Mouse (Mus musculus) MEL (cell line): Measurements from ENCODE around the gene Nop14. TPM values are rescaled to one million over a fixed set of nuclear protein-coding genes. Genes with fewer than 3 reads are reported as not detected.

Source experiments
- DNase-seq: peaks from one replicate; pipeline ENCODE4 v3.0.0; 2011; ENCODE audit warnings: low read depth, low spot score
- H3K27ac ChIP-seq: 2 replicates; pipeline ENCODE4 v1.5.1; 2012; ENCODE audit warnings: low read depth, mild to moderate bottlenecking, control low read depth, low read length, moderate library complexity; ENCODE audit not compliant: control insufficient read depth
- H3K27me3 ChIP-seq, 2 experiments: fragments of 150-350 bp in 1 of 2; sonication (generic) in 1 of 2; 2 replicates each; pipeline ENCODE4 v1.6.1; 2012; ENCODE audit warnings: low read length in 2 of 2, mild to moderate bottlenecking in 2 of 2, improper control_type of control experiment in 1 of 2, moderate library complexity in 1 of 2; ENCODE audit not compliant: insufficient read depth in 2 of 2, control insufficient read depth in 1 of 2
- H3K36me3 ChIP-seq, 2 experiments: 2 replicates each; pipeline ENCODE4 v1.6.1; 2012 to 2014; ENCODE audit warnings: low read length in 2 of 2, improper control_type of control experiment in 1 of 2, inconsistent platforms in 1 of 2, mild to moderate bottlenecking in 1 of 2; ENCODE audit not compliant: insufficient read depth in 2 of 2, control insufficient read depth in 1 of 2
- H3K4me1 ChIP-seq, 2 experiments: fragments of 150-350 bp in 1 of 2; sonication (generic) in 1 of 2; 2 replicates each; pipeline ENCODE4 v1.6.1; 2012; ENCODE audit warnings: low read length in 2 of 2, improper control_type of control experiment in 1 of 2, mild to moderate bottlenecking in 1 of 2; ENCODE audit not compliant: insufficient read depth in 2 of 2, control insufficient read depth in 1 of 2
- H3K4me3 ChIP-seq, 2 experiments: fragments of 150-350 bp in 1 of 2; sonication (generic) in 1 of 2; 2 replicates each; pipeline ENCODE4 v1.5.1; 2012; ENCODE audit warnings: low read depth in 2 of 2, low read length in 2 of 2, mild to moderate bottlenecking in 2 of 2, moderate library complexity in 2 of 2, control low read depth in 1 of 2, improper control_type of control experiment in 1 of 2; ENCODE audit not compliant: control insufficient read depth in 1 of 2, insufficient read depth in 1 of 2
- H3K79me2 ChIP-seq: 2 replicates; pipeline ENCODE4 v1.6.1; 2012; ENCODE audit warnings: mild to moderate bottlenecking, low read length, moderate library complexity; ENCODE audit not compliant: control insufficient read depth, poor library complexity, insufficient read depth
- H3K9ac ChIP-seq: 2 replicates; pipeline ENCODE4 v1.6.1; 2012; ENCODE audit warnings: low read depth, mild to moderate bottlenecking, control low read depth, low read length, moderate library complexity; ENCODE audit not compliant: control insufficient read depth, poor library complexity, severe bottlenecking
- H3K9me3 ChIP-seq: fragments of 150-350 bp; sonication (generic); replicated peaks from 2 replicates; pipeline ENCODE4 v1.6.1; 2012; ENCODE audit warnings: mild to moderate bottlenecking, low read length, improper control_type of control experiment, moderate library complexity; ENCODE audit not compliant: insufficient read depth
- CTCF ChIP-seq, 3 experiments: IDR thresholded peaks in 2 of 3; conservative IDR thresholded peaks in 1 of 3; 2 replicates each; pipeline ENCODE4 v1.5.1; 2011 to 2012; ENCODE audit warnings: low read length in 3 of 3, low read depth in 2 of 3, mild to moderate bottlenecking in 2 of 3, improper control_type of control experiment in 1 of 3, inconsistent platforms in 1 of 3, mixed read lengths in 1 of 3, moderate library complexity in 1 of 3; ENCODE audit not compliant: control insufficient read depth in 1 of 3, insufficient read depth in 1 of 3, poor library complexity in 1 of 3, severe bottlenecking in 1 of 3
- E2F4 ChIP-seq: IDR thresholded peaks from 2 replicates; pipeline ENCODE4 v1.6.1; 2011; ENCODE audit warnings: low read depth, low read length, improper control_type of control experiment, borderline replicate concordance
- EP300 ChIP-seq, 2 experiments: IDR thresholded peaks; 2 replicates each; pipeline ENCODE4 v1.6.1; 2011; ENCODE audit warnings: improper control_type of control experiment in 2 of 2, low read length in 2 of 2, low read depth in 1 of 2, mild to moderate bottlenecking in 1 of 2
- ETS1 ChIP-seq: IDR thresholded peaks from 2 replicates; pipeline ENCODE4 v1.6.1; 2012; ENCODE audit warnings: low read depth, mild to moderate bottlenecking, inconsistent platforms, low read length, improper control_type of control experiment, moderate library complexity
- HCFC1 ChIP-seq: IDR thresholded peaks from 2 replicates; pipeline ENCODE4 v1.6.1; 2012; ENCODE audit warnings: low read depth, mild to moderate bottlenecking, inconsistent platforms, low read length, improper control_type of control experiment, moderate library complexity
- MAZ ChIP-seq: IDR thresholded peaks from 2 replicates; pipeline ENCODE4 v1.6.1; 2012; ENCODE audit warnings: low read depth, mild to moderate bottlenecking, inconsistent platforms, low read length, improper control_type of control experiment
- MYC ChIP-seq: IDR thresholded peaks from 2 replicates; pipeline ENCODE4 v1.6.1; 2011; ENCODE audit warnings: low read depth, mild to moderate bottlenecking, low read length, improper control_type of control experiment, moderate library complexity
- NELFE ChIP-seq: IDR thresholded peaks from 2 replicates; pipeline ENCODE4 v1.6.1; 2011; ENCODE audit warnings: low read depth, low read length, improper control_type of control experiment
- RAD21 ChIP-seq: IDR thresholded peaks from 2 replicates; pipeline ENCODE4 v1.6.1; 2011; ENCODE audit warnings: mild to moderate bottlenecking, low read depth, low read length, improper control_type of control experiment
- TBP ChIP-seq: IDR thresholded peaks from 2 replicates; pipeline ENCODE4 v1.8.0; 2011; ENCODE audit warnings: low read depth, low read length, improper control_type of control experiment
- TCF12 ChIP-seq: IDR thresholded peaks from 2 replicates; pipeline ENCODE4 v1.6.1; 2014; ENCODE audit warnings: low read depth, mild to moderate bottlenecking, inconsistent platforms, low read length, improper control_type of control experiment, moderate library complexity
- USF1 ChIP-seq: IDR thresholded peaks from 2 replicates; pipeline ENCODE4 v1.6.1; 2014; ENCODE audit warnings: low read depth, mild to moderate bottlenecking, inconsistent platforms, low read length, improper control_type of control experiment, moderate library complexity
- USF2 ChIP-seq, 2 experiments: IDR thresholded peaks; 2 replicates each; pipeline ENCODE4 v1.6.1; 2011 to 2012; ENCODE audit warnings: improper control_type of control experiment in 2 of 2, low read length in 2 of 2, borderline replicate concordance in 1 of 2, inconsistent platforms in 1 of 2, low read depth in 1 of 2, mild to moderate bottlenecking in 1 of 2; ENCODE audit not compliant: insufficient read depth in 1 of 2
- ZC3H11A ChIP-seq: IDR thresholded peaks from 2 replicates; pipeline ENCODE4 v1.6.1; 2012; ENCODE audit warnings: low read depth, mild to moderate bottlenecking, inconsistent platforms, low read length, improper control_type of control experiment
- ZMIZ1 ChIP-seq: IDR thresholded peaks from 2 replicates; pipeline ENCODE4 v1.6.1; 2012; ENCODE audit warnings: low read depth, mild to moderate bottlenecking, inconsistent platforms, low read length, improper control_type of control experiment, moderate library complexity
- ZNF384 ChIP-seq: IDR thresholded peaks from 2 replicates; pipeline ENCODE4 v1.6.1; 2012; ENCODE audit warnings: low read depth, mild to moderate bottlenecking, inconsistent platforms, low read length, improper control_type of control experiment
- polyA plus RNA-seq, 2 experiments: library from polyadenylated mRNA; stranded (reverse) in 1 of 2; unstranded in 1 of 2; fragments of >175 nt in 1 of 2; fragments of >200 nt in 1 of 2; gene quantifications; 2 replicates each; pipeline versions ENCODE4 v1.2.1 to v1.2.4; 2012; ENCODE audit warnings: low replicate concordance in 2 of 2, low read depth in 1 of 2; ENCODE audit not compliant: insufficient read length in 2 of 2, insufficient read depth in 1 of 2, missing spikeins in 1 of 2
- total RNA-seq: library from RNA; depleted of rRNA; stranded (reverse); fragments of 300-350 nt; gene quantifications from 2 replicates; pipeline ENCODE4 v1.2.3, GENCODE M21; 2012

Gene Nop14
- total and polyA plus RNA-seq, 3 experiments: 101 to 132 TPM; not detected in 1

DNA sequence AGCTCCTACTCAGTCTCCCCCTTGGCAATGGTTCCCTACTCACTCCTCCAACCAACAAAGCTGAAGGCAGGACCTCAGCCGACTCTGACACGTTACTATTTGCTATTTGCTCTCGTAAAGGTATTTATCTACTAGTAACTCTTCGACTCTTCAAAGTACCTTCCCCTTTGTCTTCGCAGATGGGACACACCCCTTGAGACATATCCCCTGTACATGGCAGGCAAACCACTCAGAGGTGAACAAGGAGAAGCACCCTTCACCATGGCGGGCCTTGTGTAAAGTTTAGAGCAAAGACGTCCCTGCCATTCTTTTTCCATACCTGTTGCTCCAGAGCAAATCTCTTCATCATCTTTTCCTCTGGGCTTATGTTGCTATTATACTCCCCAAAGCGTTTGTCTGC is 2.4 kb downstream of the Nop14 start:
- TF ChIP-seq CTCF (IDR thresholded peaks at IDR 0.05 in 2 of 3, conservative IDR thresholded peaks at IDR 0.05 in 1 of 3; ENCODE audit: control insufficient read depth in 1 of 3, insufficient read depth in 1 of 3, low read depth in 2 of 3, low read length in 3 of 3, poor library complexity in 1 of 3, severe bottlenecking in 1 of 3) (no peak), E2F4 (no peak), HCFC1 (no peak), TCF12 (no peak), USF2 (IDR thresholded peaks at IDR 0.05; ENCODE audit: borderline replicate concordance in 1 of 2, insufficient read depth in 1 of 2, low read depth in 1 of 2, low read length in 2 of 2) (no peak), TBP (no peak), MAZ (no peak)
- Histone ChIP-seq H3K79me2 (peaks cover 21% of the 10 kb centered on the region), H3K4me3 (no peak overlapping the region), H3K4me1 (peaks cover 5 to 14% of the 10 kb centered on the region in 2 experiments; a peak in 3 of 4 replicates), H3K9ac (no peak overlapping the region), H3K9me3 (no peaks in the 10 kb centered on the region), H3K27ac (no peak overlapping the region), H3K27me3 (no peaks in the 10 kb centered on the region), H3K36me3 (peaks cover 25 to 30% of the 10 kb centered on the region in 2 experiments)
- peak; percentile 19 for DNase-seq

GRCm38 (mm10) chr5:34654881-34655280 is 5.1 kb downstream of the Nop14 start:
- TF ChIP-seq NELFE (no peak), ZMIZ1 (no peak), ETS1 (no peak), USF1 (no peak), ZC3H11A (no peak), RAD21 (no peak), MAZ (no peak)
- Histone ChIP-seq H3K9ac (no peak overlapping the region), H3K4me3 (no peak overlapping the region), H3K36me3 (peaks cover 17 to 46% of the 10 kb centered on the region in 2 experiments), H3K79me2 (peaks cover 21% of the 10 kb centered on the region), H3K27me3 (no peaks in the 10 kb centered on the region), H3K27ac (no peak overlapping the region), H3K4me1 (peaks cover 5 to 9% of the 10 kb centered on the region in 2 experiments; a peak in 2 of 4 replicates), H3K9me3 (no peaks in the 10 kb centered on the region)
- no peak for DNase-seq

DNA sequence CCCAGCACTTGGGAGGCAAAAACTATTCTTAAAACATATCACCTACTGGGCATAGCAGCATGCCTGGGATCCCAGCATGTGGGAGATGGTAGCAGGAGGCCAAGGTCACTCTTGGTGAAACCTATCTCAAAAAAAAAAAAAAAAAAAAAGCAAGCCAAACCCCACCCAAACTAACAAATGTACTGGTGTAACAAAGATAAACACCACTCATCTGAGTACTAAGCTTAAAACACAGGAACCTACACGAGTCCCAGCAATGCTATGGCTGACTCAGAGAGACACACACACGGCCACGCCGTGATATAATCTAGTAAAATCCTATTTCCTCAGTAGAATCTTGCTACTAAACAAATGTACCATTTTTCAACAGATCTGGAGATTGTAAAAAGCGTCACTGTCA is 7.0 kb downstream of the Nop14 start:
- no peak overlapping the region for H3K27ac ChIP-seq
- no peaks in the 10 kb centered on the region for H3K9me3 ChIP-seq
- no peak overlapping the region for H3K9ac ChIP-seq
- no peak overlapping the region for H3K4me3 ChIP-seq
- no peak for TF ChIP-seq MYC
- peak in 1 of 2 experiments; percentile 14; a peak in 1 of 4 replicates for TF ChIP-seq EP300 (IDR thresholded peaks at IDR 0.05; ENCODE audit: low read depth in 1 of 2, low read length in 2 of 2)
- peak; percentile 82 for TF ChIP-seq ZNF384
- TF ChIP-seq, all 39 proteins: peak for 2
- peak; percentile 42 for DNase-seq
- no peaks in the 10 kb centered on the region for H3K27me3 ChIP-seq
- H3K79me2 ChIP-seq: peaks cover 5% of the 10 kb centered on the region; the same call in 1 of the 2 replicates
- peaks cover 0 to 5% of the 10 kb centered on the region in 2 experiments; a peak in 1 of 4 replicates for H3K4me1 ChIP-seq
- peaks cover 10 to 64% of the 10 kb centered on the region in 2 experiments for H3K36me3 ChIP-seq
